Mouse (Mus musculus) erythroblast, embryonic 14.5 days (primary cell): ENCODE measurements around the gene Tmem132a.

ENCODE experiments used
- GATA1 ChIP-seq: IDR thresholded peaks from 2 replicates; pipeline ENCODE4 v1.6.1; 2012; ENCODE audit warnings: low read length, inconsistent platforms, mixed read lengths
- TAL1 ChIP-seq: IDR thresholded peaks from 3 replicates; pipeline ENCODE4 v1.6.1; 2012; ENCODE audit warnings: low read length, inconsistent platforms, mixed read lengths

DNA sequence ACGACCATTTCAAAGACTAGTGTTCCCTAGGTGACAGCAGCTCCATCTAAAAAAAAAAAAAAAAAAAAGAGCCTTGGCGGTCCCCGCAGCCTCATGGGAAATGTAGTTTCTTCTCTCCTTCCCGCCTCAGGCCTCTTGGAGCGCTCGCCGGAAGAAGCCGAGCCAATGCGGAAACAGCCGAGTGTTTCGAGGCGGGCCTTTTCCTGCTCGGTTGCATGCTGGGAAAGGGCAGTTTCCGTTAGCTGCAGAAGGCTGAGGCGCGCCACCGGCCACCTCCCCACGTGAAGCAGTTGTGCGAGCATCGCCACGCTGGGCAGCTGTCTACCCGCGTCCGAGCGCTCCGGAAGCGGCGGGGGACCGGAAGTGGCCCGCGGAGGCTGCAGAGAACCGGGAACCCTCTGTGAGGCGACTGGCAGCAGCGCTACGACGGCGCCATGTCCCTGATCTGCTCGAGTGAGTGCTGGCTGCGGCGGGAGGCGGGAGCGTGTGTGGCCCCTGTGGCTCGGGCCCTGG is 25.3 kb upstream of the Tmem132a start, which contains the start of gene Prpf19:
- TF ChIP-seq GATA1: no peak
- no peak for TF ChIP-seq TAL1
